Mouse (Mus musculus): Measurements from ENCODE around the gene Slc36a3. TPM values are rescaled to one million over a fixed set of nuclear protein-coding genes. Genes with fewer than 3 reads are reported as not detected.

Gene Slc36a3
- polyA plus RNA-seq, 1 experiment from 2014 or later, result not detected

- Histone ChIP-seq H3K36me3 (replicated peaks; ENCODE audit: control insufficient read depth, insufficient read depth, low read depth, low read length) (no peaks in the 10 kb centered on the region), H3K9ac (replicated peaks; ENCODE audit: low read length) (peak within 1 kb of the TSS; percentile 57), H3K4me2 (ENCODE audit: low read depth, low read length) (peak within 1 kb of the TSS; percentile 88), H3K9me3 (replicated peaks; ENCODE audit: control insufficient read depth, low read length) (no peaks in the 10 kb centered on the region), H3K4me1 (ENCODE audit: control insufficient read depth, insufficient read depth, low read length) (no peaks in the 10 kb centered on the region), H3K27me3 (ENCODE audit: control insufficient read depth, insufficient read depth, low read length) (no peaks in the 10 kb centered on the region), H3K27ac (replicated peaks; ENCODE audit: low read depth, low read length) (no peak within 1 kb of the TSS), H3K4me3 (ENCODE audit: low read depth, low read length) (peak within 1 kb of the TSS; percentile 40)
- under 1% methylated on average over 50 of the region's 50 CpGs for WGBS
- DNase-seq (ENCODE audit: low spot score), result peak; percentile 68
- peak; percentile 42 for ATAC-seq (replicated peaks; ENCODE audit: insufficient number of reproducible peaks, low FRiP score, low TSS enrichment, low read depth)
Measured at GRCm38 (mm10) chr11:55077331-55078231, 73.9 kb downstream of the Slc36a3 start, which contains the start of gene Ccdc69. Gene Ccdc69, minus strand, starts transcription at chr11:55078131.

DNA sequence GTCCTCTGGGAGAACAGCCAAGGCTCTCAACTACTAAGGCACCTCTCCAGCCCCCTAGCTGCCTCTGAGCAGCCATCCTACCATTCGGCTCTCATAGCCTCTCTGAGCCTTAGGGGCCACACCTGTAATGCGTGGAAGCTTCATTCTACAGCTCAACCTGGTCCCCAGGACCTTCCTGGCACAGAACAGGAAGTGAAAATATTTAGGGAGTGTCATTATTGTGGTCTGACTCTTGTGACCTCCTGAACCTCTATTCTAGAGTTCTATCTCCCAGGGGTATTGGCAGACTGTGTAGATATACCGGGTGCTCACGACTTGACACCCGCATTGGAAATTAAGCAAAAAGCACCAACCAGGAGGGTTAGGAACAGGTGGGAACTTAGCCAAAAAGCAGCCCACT lies 75.3 kb downstream of the Slc36a3 start:
- Histone ChIP-seq H3K27ac (replicated peaks; ENCODE audit: low read depth, low read length) (no peak overlapping the region), H3K36me3 (replicated peaks; ENCODE audit: control insufficient read depth, insufficient read depth, low read depth, low read length) (no peaks in the 10 kb centered on the region), H3K9me3 (replicated peaks; ENCODE audit: control insufficient read depth, low read length) (no peaks in the 10 kb centered on the region), H3K4me2 (ENCODE audit: low read depth, low read length) (no peak overlapping the region), H3K27me3 (ENCODE audit: control insufficient read depth, insufficient read depth, low read length) (no peaks in the 10 kb centered on the region), H3K4me1 (ENCODE audit: control insufficient read depth, insufficient read depth, low read length) (no peaks in the 10 kb centered on the region), H3K9ac (replicated peaks; ENCODE audit: low read length) (no peak overlapping the region), H3K4me3 (ENCODE audit: low read depth, low read length) (no peak overlapping the region)
- ATAC-seq (replicated peaks; ENCODE audit: insufficient number of reproducible peaks, low FRiP score, low TSS enrichment, low read depth), result no peak
- no peak for DNase-seq (ENCODE audit: low spot score)
- WGBS, result 81% methylated on average over 5 of the region's 5 CpGs

DNA sequence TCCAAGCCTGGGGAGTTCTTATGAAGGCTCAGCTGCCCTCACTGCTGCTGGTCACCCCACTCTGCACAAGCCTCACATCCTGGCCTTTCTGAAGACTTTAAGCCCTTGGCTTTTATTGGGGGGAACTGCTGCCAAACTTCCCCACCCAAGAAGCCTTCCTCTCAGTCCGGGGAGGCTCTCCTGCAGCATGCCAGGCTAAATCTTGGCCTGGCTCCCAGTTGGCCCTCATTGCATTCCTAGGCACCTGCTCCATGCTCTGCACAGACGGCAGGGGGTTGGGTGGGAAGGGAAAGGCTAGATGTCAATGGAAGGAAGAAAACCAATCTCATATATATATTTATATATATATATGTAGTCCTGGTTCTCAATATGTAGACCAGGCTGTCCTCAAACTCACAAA lies 75.9 kb downstream of the Slc36a3 start:
- no peak overlapping the region for H3K27ac ChIP-seq (replicated peaks; ENCODE audit: low read depth, low read length)
- WGBS, result 83% methylated on average over 2 of the region's 2 CpGs
- no peak overlapping the region for H3K4me3 ChIP-seq (ENCODE audit: low read depth, low read length)
- H3K9me3 ChIP-seq (replicated peaks; ENCODE audit: control insufficient read depth, low read length), result no peaks in the 10 kb centered on the region
- no peaks in the 10 kb centered on the region for H3K27me3 ChIP-seq (ENCODE audit: control insufficient read depth, insufficient read depth, low read length)
- no peaks in the 10 kb centered on the region for H3K4me1 ChIP-seq (ENCODE audit: control insufficient read depth, insufficient read depth, low read length)
- DNase-seq (ENCODE audit: low spot score) (no peak), ATAC-seq (replicated peaks; ENCODE audit: insufficient number of reproducible peaks, low FRiP score, low TSS enrichment, low read depth) (no peak)
- no peak overlapping the region for H3K9ac ChIP-seq (replicated peaks; ENCODE audit: low read length)
- H3K4me2 ChIP-seq (ENCODE audit: low read depth, low read length), result no peak overlapping the region
- H3K36me3 ChIP-seq (replicated peaks; ENCODE audit: control insufficient read depth, insufficient read depth, low read depth, low read length), result no peaks in the 10 kb centered on the region

Other genes with a start within 250 kb of the Slc36a3 start
- 70.6 and 76.2 TPM in 2 replicates for gene Gpx3, start 249.3 kb downstream of the Slc36a3 start, polyA plus RNA-seq (2014; fragmentation: Nextera tagmentation; extraction: Ambion mirVana)
- gene Tnip1, start 188.8 kb downstream of the Slc36a3 start, polyA plus RNA-seq (2014; fragmentation: Nextera tagmentation; extraction: Ambion mirVana), result 9.1 and 11.6 TPM in 2 replicates
- 112 and 116 TPM in 2 replicates for gene Anxa6, start 118.3 kb downstream of the Slc36a3 start, polyA plus RNA-seq (2014; fragmentation: Nextera tagmentation; extraction: Ambion mirVana)
- 0.49 and 0.50 TPM in 2 replicates for gene Ccdc69, start 73.6 kb downstream of the Slc36a3 start, polyA plus RNA-seq (2014; fragmentation: Nextera tagmentation; extraction: Ambion mirVana)
- gene Gm2a, start 53.6 kb downstream of the Slc36a3 start, polyA plus RNA-seq (2014; fragmentation: Nextera tagmentation; extraction: Ambion mirVana), result 12.3 and 12.7 TPM in 2 replicates
- 0.11 and 0.38 TPM in 2 replicates for gene Slc36a2, start 33.4 kb upstream of the Slc36a3 start, polyA plus RNA-seq (2014; fragmentation: Nextera tagmentation; extraction: Ambion mirVana)
- gene Slc36a1, start 52.6 kb upstream of the Slc36a3 start, polyA plus RNA-seq (2014; fragmentation: Nextera tagmentation; extraction: Ambion mirVana), result 1.6 and 1.9 TPM in 2 replicates
- gene Fat2, start 184.9 kb upstream of the Slc36a3 start, polyA plus RNA-seq (2014; fragmentation: Nextera tagmentation; extraction: Ambion mirVana), result 0.07 and 0.08 TPM in 2 replicates